Mouse (Mus musculus) WW6 (cell line): ENCODE measurements around the gene Bloc1s5.
A peak's percentile ranks its signal among the peaks of the same experiment; 100 is the strongest.
"Not testable (repeated sequence)": the region's sequence is repeated elsewhere in the genome, so short reads cannot be mapped to it uniquely, and the experiment has no call there.

Experiments
- DNase-seq: peaks from one replicate; pipeline ENCODE4 v3.0.0-alpha.2; 2013; ENCODE audit warnings: low read depth, low spot score

The Bloc1s5 gene

GRCm38 (mm10) chr13:38634800-38635269 is at the start of gene Bloc1s5:
Gene Bloc1s5 (minus strand): TSS chr13:38635109.
- peak; percentile 90 for DNase-seq

GRCm38 (mm10) chr13:38672336-38672735 is 37.4 kb upstream of the Bloc1s5 start:
- no peak for DNase-seq

GRCm38 (mm10) chr13:38671451-38671850 is 36.5 kb upstream of the Bloc1s5 start:
- DNase-seq, result not testable (repeated sequence)

- no peak for DNase-seq
Observed at GRCm38 (mm10) chr13:38670051-38670450, 35.1 kb upstream of the Bloc1s5 start.

- DNase-seq, result peak; percentile 49
Observed at GRCm38 (mm10) chr13:38668514-38668913, 33.6 kb upstream of the Bloc1s5 start.

DNA sequence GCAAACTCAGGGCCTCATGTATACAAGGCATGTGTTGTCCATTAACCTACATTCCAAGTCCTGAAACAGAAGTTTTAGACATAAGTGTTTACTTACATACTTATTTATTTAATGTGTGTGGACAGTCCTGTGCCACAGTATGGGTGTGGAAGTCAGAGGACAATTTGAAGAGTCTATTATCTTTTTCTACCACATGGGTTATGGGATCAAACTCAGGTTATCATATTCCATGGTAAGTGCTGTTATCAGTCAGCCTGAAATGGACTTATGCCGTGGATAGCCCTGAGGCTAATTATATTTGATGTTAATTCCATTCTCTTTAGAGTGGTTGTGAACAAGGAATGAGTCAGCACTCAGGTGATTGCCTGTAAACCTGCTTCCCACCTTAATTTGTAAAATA is 29.8 kb upstream of the Bloc1s5 start:
- DNase-seq, result no peak

GRCm38 (mm10) chr13:38659524-38660136 is 24.7 kb upstream of the Bloc1s5 start:
- no peak for DNase-seq

DNA sequence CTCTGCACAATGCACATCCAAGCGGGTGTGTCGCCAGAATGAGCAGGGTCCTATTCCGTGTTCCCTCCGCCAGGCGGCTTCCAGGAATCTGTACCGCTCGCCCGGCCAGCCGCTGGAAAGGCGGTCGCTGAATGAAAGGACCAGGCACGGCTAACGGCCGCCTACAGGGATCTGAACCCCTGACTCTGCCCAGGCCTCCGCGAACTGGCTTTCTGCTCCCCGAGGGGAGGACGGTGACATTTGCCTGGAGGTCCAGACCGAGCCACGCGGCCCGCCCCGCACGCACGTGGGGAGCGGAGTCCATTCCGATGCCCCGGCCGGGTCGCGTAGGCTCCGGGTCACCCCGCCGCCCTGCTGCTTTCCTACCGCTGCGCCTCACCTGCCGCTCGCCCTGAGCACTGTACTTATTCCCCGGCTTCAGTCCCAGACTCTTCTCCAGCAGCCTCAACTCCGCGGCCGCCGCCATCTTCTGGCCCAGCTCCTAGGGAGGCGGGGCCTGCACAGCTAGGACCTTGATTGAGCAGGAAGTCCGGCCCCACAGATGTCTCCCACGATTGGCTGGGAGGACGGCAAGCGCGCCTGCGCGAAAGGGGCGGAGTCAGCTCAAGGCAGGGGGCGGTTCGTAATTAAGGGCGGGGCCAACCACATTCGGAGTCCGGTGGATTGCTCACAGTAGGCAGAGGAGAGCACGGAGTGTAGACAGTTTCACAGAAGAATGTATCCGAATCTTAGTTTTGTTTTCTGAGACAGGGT is 23.8 kb upstream of the Bloc1s5 start, which contains the start of gene Eef1e1:
Gene Eef1e1 (minus strand): TSS at position 531 of the 753 bp plus-strand sequence.
- DNase-seq, result peak; percentile 90

DNA sequence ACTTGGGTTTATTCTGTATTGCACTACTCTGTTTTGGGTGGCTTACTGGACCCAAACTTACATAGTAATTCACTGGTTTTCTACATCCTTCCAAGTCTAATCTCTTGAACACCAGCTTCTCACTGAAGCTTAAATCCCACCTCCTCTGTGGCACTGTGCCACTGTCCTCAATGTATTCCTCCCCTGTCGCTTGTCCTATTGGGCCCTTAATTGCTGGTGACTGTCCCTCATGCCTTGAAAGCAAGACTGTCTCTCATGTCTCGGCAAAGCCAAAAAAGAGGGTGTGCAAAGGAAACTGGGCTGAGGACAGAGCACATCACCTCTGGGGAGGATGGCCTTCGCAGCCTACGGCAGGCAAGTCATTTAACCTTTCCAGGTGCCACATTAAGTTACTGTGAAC is 23.0 kb upstream of the Bloc1s5 start:
- no peak for DNase-seq

GRCm38 (mm10) chr13:38650292-38650691 is 15.4 kb upstream of the Bloc1s5 start:
- no peak for DNase-seq

- DNase-seq, result no peak
Observed at GRCm38 (mm10) chr13:38649069-38649468, 14.2 kb upstream of the Bloc1s5 start.

- DNase-seq, result no peak
Observed at GRCm38 (mm10) chr13:38641414-38641813, 6.5 kb upstream of the Bloc1s5 start.

DNA sequence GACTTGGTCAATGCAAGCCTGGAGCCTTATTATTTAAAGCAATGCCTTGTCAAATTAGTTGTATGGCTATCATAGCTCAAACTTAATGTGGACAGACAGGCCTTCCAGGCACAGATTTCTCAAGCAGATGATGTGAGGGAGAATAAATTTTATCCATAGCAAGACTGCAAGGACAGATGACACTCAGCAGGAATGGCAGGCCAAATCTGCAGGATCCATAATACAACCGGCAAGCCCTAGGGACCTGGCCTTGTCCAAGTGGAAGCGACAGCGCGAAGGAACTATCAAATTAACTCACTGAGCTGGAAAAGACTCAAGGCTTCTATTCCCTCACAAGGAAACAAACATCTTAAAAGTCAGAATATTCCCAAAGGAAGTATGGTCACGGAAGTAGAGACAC is 6.1 kb upstream of the Bloc1s5 start:
- no peak for DNase-seq

DNA sequence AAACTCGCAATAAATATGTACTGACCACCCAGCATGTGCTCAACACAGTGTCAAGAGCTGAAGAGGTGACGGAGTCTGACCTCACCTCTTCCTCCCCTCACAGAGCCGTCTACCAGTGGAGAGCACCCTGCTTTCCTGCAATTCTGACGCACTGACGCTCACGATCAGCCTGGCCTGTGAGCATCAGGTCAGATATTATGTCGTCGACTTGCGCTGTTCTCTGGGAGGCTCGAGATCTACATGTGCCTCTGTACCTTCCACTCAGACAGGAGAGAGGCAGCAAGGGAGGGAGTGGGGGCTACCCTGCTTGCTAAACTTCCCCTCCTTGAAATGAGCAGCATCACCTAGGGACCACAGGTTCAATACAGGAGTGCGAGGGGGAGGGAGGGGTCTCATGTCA is 3.8 kb upstream of the Bloc1s5 start:
- no peak for DNase-seq

GRCm38 (mm10) chr13:38634256-38634799 is 581 bp downstream of the Bloc1s5 start:
- no peak for DNase-seq

GRCm38 (mm10) chr13:38633287-38634000 is 1.5 kb downstream of the Bloc1s5 start:
- DNase-seq, result no peak

GRCm38 (mm10) chr13:38632556-38632955 is 2.4 kb downstream of the Bloc1s5 start:
- DNase-seq, result no peak

- no peak for DNase-seq
Observed at GRCm38 (mm10) chr13:38626229-38626525, 8.7 kb downstream of the Bloc1s5 start.

GRCm38 (mm10) chr13:38625492-38626228 is 9.2 kb downstream of the Bloc1s5 start:
- DNase-seq, result no peak

DNA sequence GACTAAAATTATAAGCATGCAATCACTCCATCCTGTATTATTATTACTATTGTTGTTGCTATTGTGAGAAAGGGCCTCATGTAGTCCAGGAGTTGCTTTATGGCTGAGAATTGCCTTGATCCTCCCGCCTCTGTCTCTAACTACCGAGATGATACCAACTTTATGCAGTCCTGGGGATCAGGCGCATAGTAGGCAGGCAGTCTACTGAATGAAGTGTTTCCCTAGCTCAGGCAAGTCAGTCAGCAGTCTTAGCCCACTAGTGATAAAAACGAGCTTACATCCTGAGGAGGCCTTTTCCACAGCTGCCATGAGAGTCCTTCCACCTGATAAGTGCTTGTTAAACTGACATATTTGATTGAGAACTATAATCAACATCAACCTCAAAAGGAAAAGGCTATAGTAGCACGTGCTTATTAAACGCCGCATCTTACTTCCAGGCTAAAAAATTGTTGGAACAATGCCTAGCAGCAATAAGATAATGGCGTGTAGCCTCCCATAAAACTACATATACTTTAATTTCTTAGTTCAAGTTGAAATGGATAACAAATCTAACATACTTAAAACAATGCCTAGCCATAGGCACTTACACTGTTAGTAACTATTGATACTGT is 10.5 kb downstream of the Bloc1s5 start:
- DNase-seq, result no peak

DNA sequence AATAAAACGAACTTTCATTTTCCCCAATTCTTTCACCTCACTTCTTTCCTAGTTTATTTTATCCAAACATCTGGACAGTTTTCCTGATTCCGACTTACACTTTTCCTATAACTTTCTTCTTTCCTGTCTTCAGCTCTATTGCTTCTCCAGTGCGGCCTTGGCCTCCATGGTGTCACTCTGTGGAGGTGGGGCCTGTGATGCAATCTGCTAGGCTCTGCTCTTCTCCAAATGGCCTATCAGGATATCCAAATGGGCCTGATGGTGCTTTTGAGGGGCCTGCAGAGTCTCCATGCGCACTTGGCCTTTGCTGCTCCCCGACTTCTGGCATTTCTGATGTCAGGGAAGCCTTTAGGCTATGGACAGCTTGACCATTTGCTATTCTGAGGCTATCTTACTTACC is 11.6 kb downstream of the Bloc1s5 start:
- DNase-seq, result no peak
